Mouse (Mus musculus) hindbrain, embryonic 14.5 days (tissue): ENCODE data around the gene Rps8. TPM values are rescaled to one million over a fixed set of nuclear protein-coding genes. Genes with fewer than 3 reads are reported as not detected.
"Not testable (repeated sequence)": the region's sequence is repeated elsewhere in the genome, so short reads cannot be mapped to it uniquely, and the experiment has no call there.

ENCODE experiments used
- ATAC-seq: fragments of 200-750 bp; cut with Nextera tagmentation; 2 replicates; pipeline ENCODE4 v1.8.0; 2017; ENCODE audit warnings: moderate number of reproducible peaks, mild to moderate bottlenecking, moderate TSS enrichment, moderate library complexity; ENCODE audit not compliant: low FRiP score
- DNase-seq: peaks from one replicate; pipeline ENCODE4 v3.0.0-alpha.2; 2015; ENCODE audit warnings: low spot score
- H3K27ac ChIP-seq: fragments of 300-500 bp; sonication (generic); 2 replicates; pipeline ENCODE4 v1.5.1; 2014; ENCODE audit warnings: mild to moderate bottlenecking, moderate library complexity
- H3K27me3 ChIP-seq: fragments of 300-500 bp; sonication (generic); 2 replicates; pipeline ENCODE4 v1.6.1; 2014; ENCODE audit warnings: mild to moderate bottlenecking, low read length, mixed read lengths; ENCODE audit not compliant: control insufficient read depth, insufficient read depth
- H3K36me3 ChIP-seq: fragments of 300-500 bp; sonication (generic); replicated peaks from 2 replicates; pipeline ENCODE4 v1.6.1; 2014; ENCODE audit not compliant: control insufficient read depth, insufficient read depth
- H3K4me1 ChIP-seq: fragments of 300-500 bp; sonication (generic); replicated peaks from 2 replicates; pipeline ENCODE4 v1.6.1; 2014; ENCODE audit warnings: antibody characterized with exemption, low read length, mixed read lengths; ENCODE audit not compliant: control insufficient read depth, insufficient read depth
- H3K4me2 ChIP-seq: fragments of 300-500 bp; sonication (generic); replicated peaks from 2 replicates; pipeline ENCODE4 v1.6.1; 2014; ENCODE audit warnings: mild to moderate bottlenecking, moderate library complexity
- H3K4me3 ChIP-seq: fragments of 300-500 bp; sonication (generic); replicated peaks from 2 replicates; pipeline ENCODE4 v1.5.1; 2014; ENCODE audit warnings: mild to moderate bottlenecking, low read length
- H3K9ac ChIP-seq: fragments of 300-500 bp; sonication (generic); 2 replicates; pipeline ENCODE4 v1.6.1; 2014
- H3K9me3 ChIP-seq: fragments of 300-500 bp; sonication (generic); 2 replicates; pipeline ENCODE4 v1.6.1; 2016; ENCODE audit warnings: low read length; ENCODE audit not compliant: control insufficient read depth
- WGBS: fragments of 180-500 bp; shearing (Covaris S2); extraction: QIAGEN DNeasy Blood & Tissue Kit; methylation state at CpG from one replicate; pipeline ENCODE4 v1.1.7; 2014; 5-methylcytosine and 5-hydroxymethylcytosine counted together
- polyA plus RNA-seq: library from polyadenylated mRNA; unstranded; fragments of >200 nt; fragmentation: Nextera tagmentation; extraction: Ambion mirVana; gene quantifications from 2 replicates; pipeline ENCODE4 v1.2.1, GENCODE M21; 2014

Gene Rps8
- polyA plus RNA-seq, 1 experiment from 2014 or later, result 672 TPM

DNA sequence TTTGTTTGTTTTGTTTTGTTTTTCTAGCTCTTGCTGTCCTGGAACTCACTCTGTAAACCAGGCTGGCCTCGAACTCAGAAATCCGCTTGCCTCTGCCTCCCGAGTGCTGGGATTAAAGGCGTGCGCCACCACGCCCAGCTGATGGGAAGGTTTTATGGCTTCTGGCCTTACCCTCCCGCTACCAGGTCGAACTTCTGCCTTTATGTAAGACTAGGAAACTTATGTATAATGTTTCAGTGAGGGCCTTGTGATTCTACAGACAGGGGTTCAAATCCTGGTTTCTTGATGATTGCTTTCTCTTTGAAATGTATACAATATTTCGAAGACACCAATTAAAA, 26.7 kb upstream of the Rps8 start:
- DNase-seq, H3K27me3 ChIP-seq, H3K36me3 ChIP-seq, H3K9me3 ChIP-seq, H3K4me1 ChIP-seq: not testable (repeated sequence)
- WGBS, result 17% methylated on average over 9 of the region's 9 CpGs
- peak overlapping the region; percentile 78 for H3K4me2 ChIP-seq
- peak overlapping the region; percentile 63 for H3K9ac ChIP-seq
- peak overlapping the region; percentile 72; the same call in 1 of the 2 replicates for H3K27ac ChIP-seq
- peak overlapping the region; percentile 44 for H3K4me3 ChIP-seq
- ATAC-seq, result peak; percentile 67

DNA sequence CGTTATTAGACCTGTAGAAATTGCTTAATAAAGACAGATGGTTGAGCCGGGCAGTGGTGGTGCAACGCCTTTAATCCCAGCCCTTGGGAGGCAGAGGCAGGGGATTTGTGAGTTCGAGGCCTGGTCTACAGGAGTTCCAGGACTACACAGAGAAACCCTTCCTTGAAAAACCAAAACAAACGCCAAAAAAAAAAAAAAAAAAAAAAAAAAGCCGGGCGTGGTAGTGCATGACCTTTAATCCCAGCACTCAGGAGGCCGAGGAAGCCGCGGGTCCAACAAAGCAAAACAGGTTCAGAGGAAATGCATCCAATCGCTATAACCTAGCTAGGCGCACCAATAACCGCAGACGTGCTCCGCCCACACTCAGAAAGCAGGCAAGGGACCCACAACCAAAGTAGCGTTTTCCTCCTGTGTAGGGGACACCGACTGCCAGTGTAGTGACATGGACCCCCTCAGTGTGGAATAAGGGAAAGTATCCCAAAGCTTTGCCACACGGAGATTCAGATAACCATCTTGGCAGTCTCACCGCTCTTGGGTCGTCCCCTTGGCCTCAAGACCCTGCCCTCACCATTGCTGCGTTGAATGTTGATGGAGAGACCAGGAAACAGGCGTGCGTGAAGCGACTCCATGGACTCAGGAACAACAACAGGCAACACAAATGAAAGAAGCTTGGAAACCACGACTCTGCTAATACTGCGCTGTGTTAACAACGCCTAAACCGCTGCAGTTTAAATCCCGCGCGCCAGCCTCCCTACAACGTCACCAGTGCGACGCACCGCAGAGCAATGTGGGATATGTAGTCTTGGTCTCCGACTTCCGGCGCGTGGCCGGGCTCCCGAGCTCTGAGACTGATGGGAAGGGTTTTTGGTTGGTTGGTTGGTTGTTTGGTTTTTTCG, 26.1 kb upstream of the Rps8 start, which contains the start of gene Kif2c:
Kif2c (minus strand) TSS at position 777 of the 896 bp plus-strand sequence.
- peak within 1 kb of the TSS; percentile 63 for H3K9ac ChIP-seq
- peak within 1 kb of the TSS; percentile 72; the same call in 1 of the 2 replicates for H3K27ac ChIP-seq
- WGBS, result 2% methylated on average over 42 of the region's 42 CpGs
- ATAC-seq, result peak; percentile 99
- peak; percentile 98 for DNase-seq
- H3K27me3 ChIP-seq, result no peaks in the 10 kb centered on the region
- H3K36me3 ChIP-seq, result no peaks in the 10 kb centered on the region
- peaks cover 7% of the 10 kb centered on the region for H3K4me1 ChIP-seq
- H3K4me3 ChIP-seq, result peak within 1 kb of the TSS; percentile 44
- H3K9me3 ChIP-seq, result no peaks in the 10 kb centered on the region
- H3K4me2 ChIP-seq, result peak within 1 kb of the TSS; percentile 78

DNA sequence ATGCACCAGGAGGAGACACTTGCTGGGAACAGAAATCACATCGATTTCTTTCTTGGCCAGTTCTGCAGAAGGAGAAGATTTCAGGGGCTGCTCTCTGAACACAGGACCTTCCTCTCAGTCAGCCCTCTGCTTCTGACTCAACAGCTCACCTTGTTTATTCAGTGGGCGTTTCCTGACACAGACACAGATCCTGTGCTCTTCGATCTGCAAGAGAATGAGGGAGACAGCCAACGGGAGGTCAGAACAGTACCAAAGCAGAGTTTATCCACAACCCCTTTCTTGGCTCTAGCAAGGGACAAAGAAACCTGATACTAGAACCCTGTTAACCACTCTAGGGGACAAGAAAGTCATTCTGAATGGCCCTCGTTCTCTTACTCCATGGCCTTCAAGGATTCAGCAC, 13.9 kb upstream of the Rps8 start:
- WGBS, result 92% methylated on average over 5 of the region's 5 CpGs
- no peak for DNase-seq

DNA sequence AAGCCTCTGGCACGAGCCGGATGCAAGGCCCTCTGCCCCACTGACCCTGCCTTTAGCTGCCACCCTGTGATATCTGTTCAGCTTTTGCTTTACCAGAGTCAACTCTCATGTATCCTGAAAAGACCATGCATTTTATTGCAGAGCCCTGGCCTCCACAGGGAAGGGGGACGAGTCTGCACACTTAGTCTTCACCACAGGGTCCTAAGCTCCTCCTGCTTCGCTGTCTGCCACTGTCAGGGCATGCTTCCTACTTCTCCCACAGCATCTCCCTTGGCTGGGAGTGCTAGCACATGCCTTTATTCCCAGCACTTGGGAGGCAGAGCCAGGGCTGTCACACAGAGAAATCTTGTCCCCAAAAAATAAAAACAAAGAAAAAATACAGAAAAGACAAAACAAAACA, 5.1 kb upstream of the Rps8 start:
- H3K9ac ChIP-seq, result no peak overlapping the region
- no peak overlapping the region for H3K4me2 ChIP-seq
- 0 out of 2 replicates have a peak, but pooled peaks cover 6% of the 10 kb centered on the region for H3K36me3 ChIP-seq
- ATAC-seq, result 0 out of 2 replicates have a peak, but pooled peaks have one; percentile 40
- no peak for DNase-seq
- H3K4me3 ChIP-seq, result no peak overlapping the region
- H3K9me3 ChIP-seq, result no peaks in the 10 kb centered on the region
- H3K27ac ChIP-seq, result no peak overlapping the region
- no peaks in the 10 kb centered on the region for H3K4me1 ChIP-seq
- no peaks in the 10 kb centered on the region for H3K27me3 ChIP-seq
- 72% methylated on average over 4 of the region's 4 CpGs for WGBS

More for the DNA sequence above, 13.9 kb upstream of the Rps8 start:
- no peak overlapping the region for H3K4me2 ChIP-seq
- H3K4me1 ChIP-seq, result no peaks in the 10 kb centered on the region
- no peak overlapping the region for H3K4me3 ChIP-seq
- H3K27me3 ChIP-seq, result no peaks in the 10 kb centered on the region
- H3K9ac ChIP-seq, result no peak overlapping the region
- no peak overlapping the region for H3K27ac ChIP-seq
- no peaks in the 10 kb centered on the region for H3K9me3 ChIP-seq
- H3K36me3 ChIP-seq, result peaks cover 16% of the 10 kb centered on the region; the same call in 1 of the 2 replicates
- no peak for ATAC-seq

DNA sequence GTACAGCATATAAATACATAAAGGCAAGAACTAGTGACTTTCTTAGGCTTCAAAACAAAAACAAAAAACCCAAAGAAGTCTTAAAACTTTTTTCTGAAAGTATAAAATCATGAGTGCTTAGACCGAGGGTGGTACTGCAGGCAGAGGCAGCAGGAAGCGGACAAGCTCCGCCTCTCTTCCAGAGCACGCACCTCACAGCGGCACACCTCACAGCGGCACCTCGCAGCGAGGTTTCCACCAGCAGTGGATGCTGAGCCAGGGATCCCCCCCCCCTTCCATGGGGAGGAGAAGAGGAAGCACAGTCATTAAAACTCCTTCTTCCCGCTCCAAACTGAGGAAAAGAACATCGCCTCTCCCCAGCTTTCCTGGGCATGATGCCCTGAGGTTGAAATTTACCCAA, 3.6 kb upstream of the Rps8 start:
- Histone ChIP-seq H3K27ac (no peak overlapping the region), H3K4me1 (peaks cover 3% of the 10 kb centered on the region; the same call in 1 of the 2 replicates), H3K36me3 (peaks cover 7% of the 10 kb centered on the region), H3K9me3 (no peaks in the 10 kb centered on the region), H3K4me2 (no peak overlapping the region), H3K27me3 (no peaks in the 10 kb centered on the region), H3K9ac (no peak overlapping the region), H3K4me3 (no peak overlapping the region)
- ATAC-seq (no peak), DNase-seq (no peak)
- WGBS, result 89% methylated on average over 10 of the region's 10 CpGs

DNA sequence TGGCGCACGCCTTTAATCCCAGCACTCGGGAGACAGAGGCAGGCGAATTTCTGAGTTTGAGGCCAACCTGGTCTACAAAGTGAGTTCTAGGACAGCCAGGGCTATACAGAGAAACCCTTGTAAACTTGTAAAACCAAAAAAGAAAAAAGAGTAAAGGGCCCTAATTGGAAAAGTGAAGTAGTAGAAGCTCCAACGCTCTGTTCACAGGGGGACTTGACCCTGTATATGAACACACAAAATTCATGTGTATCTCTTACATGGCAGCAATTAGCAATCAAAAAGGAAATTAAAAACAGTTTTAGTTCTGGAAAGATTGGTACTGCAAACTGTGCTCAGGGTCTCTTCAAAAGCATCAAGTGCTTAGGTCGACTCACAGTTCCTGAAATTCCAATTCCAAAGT, 329 bp upstream of the Rps8 start:
- peak overlapping the region; percentile 98 for H3K4me3 ChIP-seq
- WGBS, result 35% methylated on average over 6 of the region's 6 CpGs
- H3K4me1 ChIP-seq, result peaks cover 9% of the 10 kb centered on the region; the same call in 1 of the 2 replicates
- H3K36me3 ChIP-seq, result peaks cover 37% of the 10 kb centered on the region
- ATAC-seq, result no peak
- no peaks in the 10 kb centered on the region for H3K27me3 ChIP-seq
- H3K9ac ChIP-seq, result peak overlapping the region; percentile 97
- peak overlapping the region; percentile 94 for H3K4me2 ChIP-seq
- H3K27ac ChIP-seq, result peak overlapping the region; percentile 94
- H3K9me3 ChIP-seq, result no peaks in the 10 kb centered on the region
- DNase-seq, result no peak

DNA sequence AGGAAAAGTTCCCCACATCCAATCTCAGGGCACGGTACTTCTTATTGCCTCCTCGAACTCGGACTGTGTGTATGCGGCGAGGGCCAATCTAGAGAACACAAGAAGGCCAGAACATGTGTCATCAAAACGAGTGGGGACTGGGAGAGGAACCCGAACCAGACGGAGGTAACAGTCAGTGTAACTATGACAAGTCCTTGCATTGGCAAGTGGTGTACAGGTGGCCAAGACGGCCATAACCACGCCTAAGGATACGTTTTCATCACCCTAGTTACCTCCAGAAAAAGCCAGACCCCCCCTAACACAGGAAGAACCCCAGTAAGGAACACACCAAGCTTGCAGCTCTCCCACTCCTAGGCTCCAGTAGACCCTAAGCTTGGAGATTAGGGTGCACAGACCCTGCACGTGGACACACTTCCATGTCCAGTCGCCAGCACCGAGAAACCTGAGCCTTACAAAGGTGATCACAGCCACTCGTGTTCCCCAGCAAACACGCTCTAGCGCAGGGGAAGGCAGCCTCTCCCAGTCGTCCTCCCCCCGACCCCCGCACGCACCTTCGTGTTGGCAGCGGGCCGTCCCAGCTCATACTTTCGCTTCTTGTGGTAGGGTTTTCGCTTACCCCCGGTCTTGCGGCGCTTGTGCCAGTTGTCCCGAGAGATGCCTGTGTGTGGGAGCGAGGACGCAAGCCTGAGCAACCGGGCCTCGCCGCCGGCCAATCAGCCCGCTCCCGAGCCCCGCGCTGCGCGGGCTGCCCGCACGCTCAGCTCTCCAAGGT, 837 bp downstream of the Rps8 start:
- H3K4me1 ChIP-seq, result peaks cover 9% of the 10 kb centered on the region; the same call in 1 of the 2 replicates
- H3K4me3 ChIP-seq, result peak overlapping the region; percentile 98
- peak overlapping the region; percentile 94 for H3K27ac ChIP-seq
- peak overlapping the region; percentile 94 for H3K4me2 ChIP-seq
- peak overlapping the region; percentile 97 for H3K9ac ChIP-seq
- 0 out of 2 replicates have a peak, but pooled peaks have one; percentile 14 for ATAC-seq
- no peaks in the 10 kb centered on the region for H3K27me3 ChIP-seq
- no peaks in the 10 kb centered on the region for H3K9me3 ChIP-seq
- no peak for DNase-seq
- WGBS, result 3% methylated on average over 44 of the region's 44 CpGs
- H3K36me3 ChIP-seq, result peaks cover 48% of the 10 kb centered on the region

DNA sequence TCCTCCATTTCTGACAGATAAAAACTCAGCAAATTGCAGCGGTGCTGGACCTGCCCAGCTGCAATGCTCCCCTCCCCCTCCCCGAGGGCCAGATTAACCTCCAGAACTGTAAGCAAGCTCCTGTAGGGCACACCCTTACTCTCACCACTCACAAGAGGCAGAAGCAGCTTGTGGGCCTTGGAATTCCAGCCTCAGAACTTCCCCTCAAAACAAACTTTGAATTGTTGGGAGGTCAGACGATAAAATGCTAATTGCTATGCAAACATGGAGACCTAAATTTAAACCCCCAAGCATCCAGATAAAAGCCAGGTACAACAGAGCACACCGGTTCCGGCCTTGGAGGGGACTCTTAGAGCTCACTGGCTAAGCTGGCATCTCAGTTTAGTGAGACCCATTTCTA, 3.3 kb downstream of the Rps8 start:
- WGBS, result 87% methylated on average over 5 of the region's 5 CpGs
- Histone ChIP-seq H3K9ac (no peak overlapping the region), H3K4me3 (no peak overlapping the region), H3K27me3 (no peaks in the 10 kb centered on the region), H3K9me3 (no peaks in the 10 kb centered on the region), H3K27ac (no peak overlapping the region), H3K4me2 (no peak overlapping the region), H3K36me3 (peaks cover 64% of the 10 kb centered on the region), H3K4me1 (peaks cover 9% of the 10 kb centered on the region; the same call in 1 of the 2 replicates)
- DNase-seq (no peak), ATAC-seq (no peak)

DNA sequence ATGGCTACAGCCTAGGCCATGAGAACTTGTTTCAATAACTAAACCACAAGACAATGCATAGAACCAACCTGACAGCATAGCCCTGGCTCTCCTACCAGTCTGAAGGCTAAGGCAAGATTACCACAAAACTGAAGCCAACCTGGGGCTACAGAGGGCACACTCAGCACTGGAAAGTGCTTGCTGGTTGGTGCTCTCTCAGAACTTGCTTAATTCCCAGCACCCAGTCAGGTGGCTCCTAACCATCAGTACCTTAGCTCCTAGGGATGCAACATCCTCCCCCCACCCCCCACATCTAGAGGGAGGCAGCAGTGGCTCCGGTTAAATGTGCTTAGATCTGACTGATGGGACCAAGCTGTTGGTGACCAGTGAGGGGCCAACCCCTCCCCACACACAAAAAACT, 4.6 kb downstream of the Rps8 start:
- Histone ChIP-seq H3K4me3 (no peak overlapping the region), H3K4me1 (peaks cover 9% of the 10 kb centered on the region; the same call in 1 of the 2 replicates), H3K4me2 (no peak overlapping the region), H3K27ac (no peak overlapping the region), H3K9me3 (no peaks in the 10 kb centered on the region), H3K27me3 (no peaks in the 10 kb centered on the region), H3K36me3 (peaks cover 64% of the 10 kb centered on the region), H3K9ac (no peak overlapping the region)
- DNase-seq, result no peak
- WGBS, result 88% methylated on average over 1 of the region's 1 CpGs
- no peak for ATAC-seq
